Mouse (Mus musculus) right cerebral cortex, postnatal 36 days (tissue): Measurements from ENCODE around the gene Cth.
"Not testable (repeated sequence)": the region's sequence is repeated elsewhere in the genome, so short reads cannot be mapped to it uniquely, and the experiment has no call there.

Experiments used
- DNase-seq, 2 experiments: peaks; one replicate each; pipeline ENCODE4 v3.0.0; 2022; ENCODE audit warnings: low spot score in 2 of 2, mixed read lengths in 1 of 2

Cth gene

GRCm38 (mm10) chr3:157924692-157925328, at the start of gene Cth:
Gene Cth (minus strand): TSS chr3:157925077.
- peak; percentile 79 to 88 for DNase-seq

GRCm38 (mm10) chr3:157973236-157973635, 48.4 kb upstream of the Cth start:
- DNase-seq, result no peak

- no peak for DNase-seq
Measured at GRCm38 (mm10) chr3:157971151-157971550, 46.3 kb upstream of the Cth start.

GRCm38 (mm10) chr3:157957320-157957719, 32.4 kb upstream of the Cth start:
- DNase-seq, result no peak

- no peak for DNase-seq
Measured at GRCm38 (mm10) chr3:157956201-157956600, 31.3 kb upstream of the Cth start.

GRCm38 (mm10) chr3:157955466-157955865, 30.6 kb upstream of the Cth start:
- DNase-seq, result no peak

GRCm38 (mm10) chr3:157952716-157953115, 27.8 kb upstream of the Cth start:
- DNase-seq, result no peak

- no peak for DNase-seq
Measured at GRCm38 (mm10) chr3:157947383-157948280, 22.8 kb upstream of the Cth start.

GRCm38 (mm10) chr3:157946843-157947358, 22.0 kb upstream of the Cth start, which contains the start of gene Ankrd13c:
Gene Ankrd13c (plus strand): TSS chr3:157947239.
- DNase-seq, result peak; percentile 89 to 93

GRCm38 (mm10) chr3:157938585-157938984, 13.7 kb upstream of the Cth start:
- no peak for DNase-seq

- no peak for DNase-seq
Measured at GRCm38 (mm10) chr3:157934301-157934823, 9.5 kb upstream of the Cth start.

GRCm38 (mm10) chr3:157933223-157933622, 8.3 kb upstream of the Cth start:
- DNase-seq, result not testable (repeated sequence)

- no peak for DNase-seq
Measured at GRCm38 (mm10) chr3:157932074-157932473, 7.2 kb upstream of the Cth start.

GRCm38 (mm10) chr3:157931592-157931991, 6.7 kb upstream of the Cth start:
- no peak for DNase-seq

- no peak for DNase-seq
Measured at GRCm38 (mm10) chr3:157929417-157929816, 4.5 kb upstream of the Cth start.

GRCm38 (mm10) chr3:157928731-157929130, 3.9 kb upstream of the Cth start:
- peak in 1 of 2 experiments; percentile 7 for DNase-seq

- no peak for DNase-seq
Measured at GRCm38 (mm10) chr3:157926761-157927160, 1.9 kb upstream of the Cth start.

- DNase-seq, result no peak
Measured at GRCm38 (mm10) chr3:157925706-157926510, 1.0 kb upstream of the Cth start.

GRCm38 (mm10) chr3:157923268-157923835, 1.5 kb downstream of the Cth start:
- no peak for DNase-seq

- DNase-seq, result no peak
Measured at GRCm38 (mm10) chr3:157921376-157921775, 3.5 kb downstream of the Cth start.

GRCm38 (mm10) chr3:157916336-157916735, 8.5 kb downstream of the Cth start:
- DNase-seq, result no peak
